Mouse (Mus musculus): ENCODE data around the gene Car9.

Gene Car9

DNA sequence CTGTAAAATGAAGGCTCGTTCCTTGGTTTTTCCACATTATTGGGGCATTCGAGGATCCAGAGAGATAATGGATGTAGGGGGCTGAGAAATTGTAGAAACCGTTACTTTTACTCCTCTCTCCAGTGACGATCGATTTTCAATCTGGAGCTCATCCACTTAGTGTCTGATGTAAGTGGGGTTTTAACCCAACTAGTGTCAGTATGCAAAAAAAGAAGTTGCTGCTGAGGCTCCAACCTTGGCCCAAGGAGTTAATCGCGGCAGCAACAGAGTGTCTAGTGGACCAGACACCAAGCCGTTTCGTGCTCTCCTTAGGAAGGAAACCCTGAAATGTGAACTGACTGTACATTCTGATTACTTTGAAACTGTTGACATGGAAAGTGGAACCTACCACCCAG is 12.9 kb upstream of the Car9 start:
- no peak for DNase-seq (ENCODE audit: low spot score in 2 of 2)

DNA sequence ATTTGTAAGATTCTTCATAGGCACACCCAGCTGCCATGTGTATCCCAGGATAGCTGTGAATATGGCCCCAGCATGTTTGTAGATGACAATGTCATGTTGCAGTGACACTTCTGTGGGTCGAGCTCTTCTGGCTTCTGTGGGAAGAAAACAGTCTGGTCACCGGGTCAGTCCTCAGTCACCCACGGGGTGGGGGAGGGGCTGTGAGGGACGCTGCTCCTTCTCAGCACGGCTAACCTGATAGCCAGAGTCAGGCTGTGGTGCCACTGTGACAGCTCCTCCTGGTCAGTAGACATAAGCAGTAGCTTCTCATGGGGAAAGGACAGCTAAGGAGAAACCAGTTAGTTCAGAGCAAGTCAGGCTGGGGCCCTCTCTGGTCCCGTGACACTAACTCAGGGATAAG is 10.2 kb upstream of the Car9 start:
- DNase-seq (ENCODE audit: low spot score in 2 of 2): no peak

DNA sequence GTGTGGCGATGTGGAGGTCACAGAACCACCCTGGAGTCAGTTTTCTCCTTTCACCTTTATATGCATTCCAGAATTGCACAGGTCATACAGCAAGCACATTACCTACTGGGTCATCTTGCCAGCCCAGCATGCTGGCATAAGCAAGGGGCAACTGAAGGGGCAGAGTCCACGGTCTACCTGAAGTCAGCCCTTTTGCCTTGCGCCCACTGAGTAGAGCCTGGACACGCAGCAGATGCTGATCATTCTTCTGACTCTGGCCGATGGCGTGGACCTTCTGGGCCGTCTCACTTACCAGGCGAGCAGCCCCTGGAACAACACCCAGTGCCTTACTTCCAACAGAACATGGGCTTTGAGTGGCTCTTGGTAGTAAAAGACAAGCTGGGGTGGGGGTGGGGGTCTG is 9.4 kb upstream of the Car9 start:
- no peak for DNase-seq (ENCODE audit: low spot score in 2 of 2)

DNA sequence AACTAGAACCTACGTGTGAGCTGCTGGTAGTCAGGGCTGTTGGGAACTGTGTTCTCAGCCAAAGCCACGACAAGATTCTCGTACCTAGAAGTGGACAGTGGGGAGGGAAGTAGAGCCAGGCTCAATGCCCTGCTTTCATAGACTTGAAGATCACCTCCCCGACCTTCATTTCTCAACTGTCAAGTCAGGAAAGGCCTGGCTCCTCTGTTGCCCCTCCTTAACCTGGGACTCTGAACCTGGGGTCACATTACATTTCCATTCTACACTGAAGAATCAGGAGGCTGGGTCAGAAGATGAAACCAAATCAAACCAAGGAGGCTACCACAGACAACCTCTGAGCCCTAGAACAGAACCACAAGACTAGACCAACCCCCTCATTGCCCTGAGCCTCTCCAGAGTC is 8.8 kb upstream of the Car9 start:
- no peak for DNase-seq (ENCODE audit: low spot score in 2 of 2)

DNA sequence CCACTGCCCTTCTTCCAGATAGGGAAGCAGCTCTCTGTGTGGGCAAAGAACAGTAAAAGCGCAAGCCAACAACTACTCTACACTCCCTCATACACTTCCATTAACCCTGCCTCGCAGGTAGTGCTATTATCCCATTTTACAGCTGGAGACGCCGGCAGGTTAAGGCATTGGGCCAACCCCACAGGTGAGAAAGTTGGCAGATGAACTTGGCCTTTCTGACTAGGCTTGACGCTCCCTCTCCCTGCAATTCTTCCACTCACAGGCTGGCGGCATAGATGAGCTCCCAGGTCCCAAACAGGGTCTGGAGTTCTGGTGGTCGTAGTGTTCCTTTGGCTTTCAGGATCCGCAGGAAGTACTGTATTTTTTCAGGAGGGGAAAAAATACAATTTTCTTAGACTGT is 7.8 kb upstream of the Car9 start:
- no peak for DNase-seq (ENCODE audit: low spot score in 2 of 2)

DNA sequence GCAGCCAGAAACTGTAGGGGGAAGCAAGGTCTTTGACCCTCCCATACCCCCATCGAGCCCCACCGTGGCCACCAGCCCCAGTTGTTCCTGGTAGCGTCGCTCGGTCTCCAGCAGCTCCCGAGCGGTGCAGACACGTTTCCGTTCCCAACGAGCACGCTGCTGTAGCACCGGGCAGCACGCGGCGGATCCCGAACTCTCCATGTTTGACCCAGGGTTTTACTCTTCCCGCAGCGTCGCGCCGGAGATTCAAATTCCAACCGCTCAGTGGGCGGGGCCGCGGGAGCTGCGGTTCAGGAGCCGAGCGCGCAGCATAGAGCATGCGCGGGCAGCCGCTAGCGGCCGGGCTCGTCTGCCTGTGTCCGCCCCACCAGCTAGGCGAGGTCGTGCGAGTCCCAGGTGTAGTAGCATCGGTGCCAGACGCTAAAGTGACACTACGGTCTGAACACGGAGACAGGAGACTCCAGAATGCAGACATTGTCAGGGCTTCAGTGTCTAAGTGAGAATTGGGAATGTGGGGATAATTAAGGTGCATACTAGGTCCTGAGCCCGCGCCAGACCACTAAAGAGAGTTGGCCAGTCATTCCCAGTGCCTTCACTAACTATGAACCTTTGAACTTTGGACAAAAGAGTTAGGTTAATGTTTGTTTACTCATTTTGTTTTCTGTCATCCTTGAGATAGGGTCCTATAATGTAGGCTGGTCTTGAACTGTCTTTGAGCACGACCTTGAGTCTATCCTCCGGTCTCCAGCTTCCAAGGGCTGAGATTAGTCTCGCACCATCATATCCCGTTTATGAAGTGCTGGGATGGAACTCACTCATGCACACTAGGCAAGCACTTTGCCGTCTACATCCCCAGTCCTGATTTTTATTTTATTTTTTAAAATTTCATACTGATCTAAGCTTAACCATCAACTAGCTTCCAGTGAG is 7.1 kb upstream of the Car9 start, which contains the start of gene Arhgef39:
Gene Arhgef39, minus strand, starts transcription at position 289 of the 927 bp plus-strand sequence.
- DNase-seq (ENCODE audit: low spot score in 2 of 2): peak; percentile 68 to 74

DNA sequence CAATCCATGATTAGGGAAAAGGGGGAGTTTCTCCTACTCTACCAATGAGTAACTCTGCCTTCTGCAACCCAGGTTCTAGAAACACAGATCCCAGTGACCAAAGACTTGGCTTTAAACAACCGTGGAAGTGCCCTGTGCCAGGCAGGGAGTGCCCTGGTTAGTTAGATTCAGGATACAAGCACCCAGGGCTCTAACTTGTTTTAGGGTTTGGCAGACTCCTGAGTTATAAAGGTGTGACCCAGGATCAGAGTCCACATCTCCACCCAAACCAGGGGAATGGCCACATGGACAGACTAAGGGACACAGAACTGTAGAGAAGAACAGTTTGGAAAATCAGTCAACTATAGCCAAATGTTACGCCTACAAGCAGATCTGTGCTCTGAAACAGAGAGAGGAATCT is 3.7 kb upstream of the Car9 start:
- no peak for DNase-seq (ENCODE audit: low spot score in 2 of 2)

DNA sequence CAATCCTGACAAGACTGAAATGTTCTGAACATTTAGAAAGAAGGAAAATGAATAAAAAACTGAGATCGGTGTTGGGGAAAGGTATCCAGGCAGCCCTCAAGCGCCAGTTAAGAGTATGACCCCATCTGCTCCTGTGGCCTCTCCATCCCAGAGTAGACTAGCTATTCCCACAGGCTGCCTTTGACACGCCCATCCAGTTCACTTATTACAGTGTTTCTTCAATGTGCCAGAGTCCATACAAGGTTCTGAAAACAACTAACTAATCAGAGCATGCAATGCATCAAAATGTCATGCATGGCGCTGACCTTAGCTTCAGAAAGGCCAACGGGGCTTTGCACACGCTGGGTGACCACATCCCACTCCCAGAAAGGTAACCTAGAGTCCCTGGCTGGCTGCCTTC is 3.3 kb upstream of the Car9 start:
- no peak for DNase-seq (ENCODE audit: low spot score in 2 of 2)

DNA sequence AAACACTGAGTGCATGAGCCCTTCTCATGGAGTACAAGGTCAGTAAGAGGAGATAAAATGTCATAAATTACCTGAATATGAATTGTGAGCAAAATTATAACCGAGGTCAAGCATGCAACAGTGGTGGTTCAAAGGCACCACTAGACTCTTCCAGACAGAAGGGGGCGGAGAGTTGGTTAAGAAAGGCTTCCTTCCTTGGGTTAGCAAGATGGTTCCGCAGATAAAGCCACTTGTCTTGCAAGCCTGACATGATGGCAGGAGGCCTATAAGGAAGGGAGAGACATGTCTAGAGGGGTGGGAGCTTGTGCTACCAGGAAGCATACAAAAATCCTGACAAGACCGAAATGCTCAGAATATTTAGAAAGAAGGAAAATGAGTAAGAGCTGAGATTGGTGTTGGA is 2.5 kb upstream of the Car9 start:
- no peak for DNase-seq (ENCODE audit: low spot score in 2 of 2)

DNA sequence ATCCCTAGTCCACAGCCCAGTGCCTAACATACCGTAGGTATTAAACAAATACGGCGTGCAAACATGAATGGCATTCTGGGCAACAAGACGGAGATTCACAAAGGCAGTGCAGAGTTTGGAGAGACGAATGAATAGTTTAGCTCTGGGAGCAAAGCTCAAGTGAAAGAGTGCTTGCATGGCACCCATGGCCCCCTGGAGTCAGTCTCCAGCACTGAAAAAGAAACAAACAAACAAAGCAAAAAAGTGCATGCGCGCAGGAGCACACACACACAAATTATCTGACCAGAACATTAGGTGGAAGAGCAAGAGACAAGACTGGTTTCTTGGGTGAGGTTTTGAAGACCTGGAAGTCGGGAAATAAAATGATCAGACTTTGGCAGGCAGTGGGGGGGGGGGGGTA is 692 bp upstream of the Car9 start:
- DNase-seq (ENCODE audit: low spot score in 2 of 2): no peak

DNA sequence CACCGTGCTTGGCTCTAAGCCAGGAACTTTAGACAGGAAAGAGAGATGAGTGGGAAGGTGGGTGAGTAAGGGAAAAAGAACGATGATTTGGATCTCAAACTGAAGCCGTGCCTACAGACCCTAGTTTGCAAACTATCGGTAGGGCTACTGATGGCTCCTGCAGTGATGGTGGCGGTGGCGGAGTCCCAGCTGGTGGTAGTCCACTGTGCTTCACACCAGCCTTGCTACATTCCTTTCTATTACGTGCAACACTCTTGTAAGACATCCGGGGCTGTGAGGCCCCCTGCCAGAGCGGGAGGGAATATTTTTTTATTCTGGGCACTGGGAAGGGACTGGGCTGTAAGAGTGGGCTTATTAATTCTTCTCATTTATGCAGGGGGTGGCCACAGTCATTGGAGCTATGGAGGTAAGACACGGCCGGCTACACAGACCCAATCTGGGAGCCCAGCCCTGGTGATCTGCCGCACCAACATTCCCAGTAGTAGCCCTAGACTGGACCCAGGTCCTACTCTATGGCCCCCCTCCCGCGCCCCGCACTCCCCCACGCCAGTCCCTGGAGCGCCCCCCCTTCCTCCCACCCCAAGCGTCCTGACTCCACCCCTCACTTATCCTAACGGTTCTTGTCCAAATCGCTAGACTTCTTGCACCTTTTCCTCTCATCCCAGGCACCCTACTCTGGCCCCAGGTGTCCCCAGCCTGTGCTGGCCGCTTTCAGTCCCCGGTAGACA is 1.3 kb downstream of the Car9 start:
- no peak for DNase-seq (ENCODE audit: low spot score in 2 of 2)

DNA sequence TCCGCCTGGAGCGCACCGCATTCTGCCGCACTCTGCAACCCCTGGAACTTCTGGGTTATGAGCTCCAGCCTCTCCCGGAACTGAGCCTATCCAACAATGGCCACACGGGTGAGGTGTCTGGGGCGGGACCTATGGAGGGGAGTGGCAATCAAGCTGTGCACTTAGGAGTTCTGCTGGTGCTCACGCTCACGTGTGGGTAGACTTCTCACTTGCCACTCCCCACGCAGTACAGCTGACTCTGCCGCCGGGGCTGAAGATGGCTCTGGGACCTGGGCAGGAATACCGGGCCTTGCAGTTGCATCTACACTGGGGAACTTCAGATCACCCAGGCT is 1.9 kb downstream of the Car9 start:
- DNase-seq (ENCODE audit: low spot score in 2 of 2): no peak

DNA sequence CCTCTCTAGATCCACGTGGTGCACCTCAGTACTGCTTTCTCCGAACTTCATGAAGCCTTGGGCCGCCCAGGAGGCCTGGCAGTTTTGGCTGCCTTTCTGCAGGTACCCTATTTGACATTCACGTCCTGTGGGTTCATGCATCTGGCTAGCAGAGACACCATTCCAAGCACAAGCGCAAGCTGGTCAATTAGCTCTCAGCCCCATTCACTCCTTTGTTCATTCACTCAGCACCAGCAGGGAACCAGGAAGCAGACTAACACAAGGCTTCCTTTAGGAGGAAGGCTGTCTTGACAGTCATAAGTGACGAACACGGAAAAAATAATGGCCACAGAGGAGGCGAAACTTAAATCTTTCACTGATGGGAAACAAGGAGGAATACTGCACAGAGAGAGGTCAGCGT is 2.3 kb downstream of the Car9 start:
- no peak for DNase-seq (ENCODE audit: low spot score in 2 of 2)

DNA sequence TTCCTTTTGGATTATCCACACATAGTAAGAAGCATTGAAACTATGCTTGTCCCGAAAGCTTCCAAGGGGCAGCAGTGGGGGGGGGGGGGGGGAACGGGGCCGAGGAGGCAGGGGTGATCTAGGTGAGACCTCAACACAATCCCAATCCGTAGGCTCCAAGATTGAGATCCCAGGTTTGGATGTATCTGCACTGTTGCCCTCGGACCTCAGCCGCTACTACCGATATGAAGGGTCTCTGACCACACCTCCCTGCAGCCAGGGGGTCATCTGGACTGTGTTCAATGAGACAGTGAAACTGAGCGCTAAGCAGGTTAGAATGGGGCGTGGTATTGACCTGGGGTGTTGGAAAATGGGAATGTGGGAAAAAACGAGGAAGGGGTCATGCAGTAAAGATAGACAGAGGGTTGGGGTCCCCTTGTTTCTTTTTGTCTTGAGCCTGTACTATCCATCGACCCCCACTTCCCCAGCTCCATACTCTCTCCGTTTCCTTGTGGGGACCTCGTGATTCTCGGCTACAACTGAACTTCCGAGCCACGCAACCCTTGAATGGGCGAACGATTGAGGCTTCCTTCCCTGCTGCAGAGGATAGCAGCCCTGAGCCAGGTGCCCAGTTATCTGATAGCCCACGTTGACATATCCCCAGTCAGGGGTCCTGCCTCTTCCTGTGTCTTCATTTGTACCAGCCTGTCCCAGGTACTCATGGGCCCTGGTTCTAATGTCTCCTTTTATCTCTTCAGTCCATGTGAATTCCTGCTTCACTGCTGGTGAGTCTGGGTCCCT is 5.1 kb downstream of the Car9 start:
- no peak for DNase-seq (ENCODE audit: low spot score in 2 of 2)

DNA sequence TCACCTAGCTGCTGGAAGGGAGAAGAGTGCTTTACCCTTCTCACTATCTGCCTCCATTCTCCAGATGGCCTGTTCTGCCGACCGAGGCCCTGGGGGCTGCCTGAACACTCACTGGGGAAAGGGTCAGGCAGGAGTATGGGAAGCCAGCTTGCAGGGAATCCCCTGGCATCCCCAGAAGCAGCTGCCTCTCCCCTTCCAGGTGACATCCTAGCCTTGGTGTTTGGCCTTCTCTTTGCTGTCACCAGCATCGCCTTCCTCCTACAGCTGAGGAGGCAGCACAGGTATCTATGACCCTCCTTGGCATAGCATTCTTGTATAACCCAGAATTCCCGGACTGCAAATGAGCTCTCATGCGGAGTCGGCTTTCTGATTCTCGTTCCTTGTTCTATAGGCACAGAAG is 5.9 kb downstream of the Car9 start:
- DNase-seq (ENCODE audit: low spot score in 2 of 2): no peak

DNA sequence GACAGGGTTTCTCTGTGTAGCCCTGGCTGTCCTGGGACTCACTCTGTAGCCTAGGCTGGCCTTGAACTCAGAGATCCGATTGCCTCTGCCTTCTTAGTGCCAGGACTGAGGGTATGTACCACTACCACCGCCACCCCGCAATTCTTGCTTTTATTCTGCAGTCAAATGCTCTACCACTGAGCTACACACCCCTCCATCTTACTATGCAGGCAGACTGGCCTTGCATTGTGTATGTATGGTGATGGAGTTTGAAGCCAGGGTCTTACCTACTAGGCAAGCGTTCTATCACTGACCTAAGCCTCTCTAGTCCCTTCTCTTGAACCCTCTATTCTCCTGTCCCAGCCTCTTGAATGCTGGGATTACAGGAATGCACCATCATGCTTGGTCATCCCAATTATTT is 6.5 kb downstream of the Car9 start:
- DNase-seq (ENCODE audit: low spot score in 2 of 2): no peak

DNA sequence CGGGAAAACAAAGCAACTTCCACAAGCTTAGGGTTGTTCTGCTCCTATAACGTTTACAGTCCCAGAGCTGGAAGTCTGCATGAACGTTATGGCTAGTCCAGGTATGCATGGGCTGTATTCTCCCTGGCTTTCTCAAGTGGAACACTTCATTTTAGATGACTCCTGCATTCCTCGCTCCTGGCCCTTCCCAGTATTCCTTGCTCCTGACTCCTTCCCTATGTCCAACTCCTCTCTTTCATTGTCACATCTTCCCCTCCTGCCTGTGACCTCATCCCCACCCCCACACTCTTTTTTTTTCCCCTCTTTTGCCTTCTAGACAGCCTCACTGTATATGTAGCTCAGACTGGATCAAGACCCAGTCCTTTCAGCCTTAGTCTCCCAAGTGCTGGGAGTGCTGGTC is 7.0 kb downstream of the Car9 start:
- no peak for DNase-seq (ENCODE audit: low spot score in 2 of 2)

DNA sequence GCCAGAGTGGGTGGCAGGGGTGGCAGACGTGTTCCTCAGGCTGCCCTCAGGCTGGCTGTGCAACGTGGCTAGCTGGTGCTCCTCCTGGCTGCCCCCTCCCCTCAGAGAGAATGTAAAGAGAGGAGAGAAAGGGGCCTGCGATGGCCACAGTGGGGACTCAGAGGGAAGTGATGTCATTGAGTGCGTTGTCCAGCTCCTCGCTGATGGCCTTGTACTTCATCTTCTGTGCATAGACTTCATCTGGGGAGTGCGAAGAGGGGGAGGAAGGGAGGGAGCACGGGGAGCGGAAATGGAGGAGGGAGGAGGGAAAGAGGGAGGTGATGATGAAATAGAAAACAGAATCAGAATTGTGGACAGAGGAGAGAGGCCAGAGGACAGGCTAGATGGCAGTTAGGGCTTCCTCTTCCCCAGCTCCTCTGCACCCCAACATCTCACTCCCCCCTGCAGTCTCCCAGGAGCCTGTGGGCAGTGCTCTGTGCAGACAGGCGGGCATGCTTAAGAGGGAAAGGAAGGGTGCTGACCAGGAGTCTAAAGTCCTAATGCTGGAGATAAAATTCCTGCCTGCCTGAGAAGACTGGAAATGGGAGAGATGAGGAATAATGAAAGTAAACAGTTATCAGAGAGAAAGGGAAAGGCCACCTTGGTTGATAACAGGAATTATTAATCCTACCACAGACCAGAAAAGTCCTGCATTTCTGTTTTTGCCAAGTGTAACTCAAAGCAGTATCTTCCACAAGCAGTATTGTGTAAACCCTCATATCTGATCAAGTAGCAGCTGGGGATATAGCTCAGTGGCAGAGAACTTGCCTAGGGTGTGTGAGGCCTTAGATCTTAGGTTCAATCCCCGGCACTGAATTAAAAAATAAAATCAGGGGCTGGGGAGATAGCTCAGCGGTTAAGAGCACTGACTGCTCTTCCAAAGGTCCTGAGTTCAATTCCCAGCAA is 9.3 kb downstream of the Car9 start:
- DNase-seq (ENCODE audit: low spot score in 2 of 2): no peak

DNA sequence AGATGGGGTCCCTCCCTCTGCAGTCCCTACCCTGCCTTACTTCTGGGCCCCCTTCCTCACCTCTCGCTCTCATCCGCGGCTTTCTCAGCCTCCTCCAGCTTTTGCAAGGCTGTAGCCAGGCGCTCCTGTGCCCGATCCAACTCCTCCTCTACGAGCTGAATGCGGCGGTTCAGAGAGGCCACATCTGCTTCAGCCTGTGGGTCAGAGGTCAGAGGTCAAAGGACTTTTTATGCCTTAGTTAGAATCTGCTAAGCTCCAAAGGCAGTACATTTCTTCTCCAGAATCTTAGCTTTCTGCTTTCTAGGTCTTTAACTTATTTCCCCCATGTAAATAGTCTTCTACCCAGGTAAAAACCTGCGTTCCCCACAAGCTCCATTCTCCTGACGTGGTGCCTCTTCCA is 12.8 kb downstream of the Car9 start:
- no peak for DNase-seq (ENCODE audit: low spot score in 2 of 2)

DNA sequence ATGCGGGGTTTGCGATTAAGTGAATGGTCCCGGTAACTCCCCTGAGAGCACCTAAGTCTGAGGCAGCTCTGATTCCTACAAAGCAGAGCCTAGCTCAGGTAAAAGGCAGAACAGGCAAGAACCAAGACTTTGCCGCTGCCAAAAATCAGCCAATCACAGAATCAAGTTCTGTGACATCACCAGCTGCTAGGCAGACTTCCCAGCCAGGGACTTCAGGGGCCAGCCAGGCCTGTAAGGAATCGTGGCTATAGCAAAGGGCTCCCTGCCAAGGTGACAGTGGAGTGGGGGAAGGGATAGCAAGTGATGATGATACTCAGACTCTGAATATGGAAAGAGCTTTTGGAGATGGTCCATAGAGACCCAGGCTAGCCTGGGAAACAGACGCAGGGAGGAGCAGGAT is 13.2 kb downstream of the Car9 start:
- peak; percentile 93 for DNase-seq (ENCODE audit: low spot score in 2 of 2)

DNA sequence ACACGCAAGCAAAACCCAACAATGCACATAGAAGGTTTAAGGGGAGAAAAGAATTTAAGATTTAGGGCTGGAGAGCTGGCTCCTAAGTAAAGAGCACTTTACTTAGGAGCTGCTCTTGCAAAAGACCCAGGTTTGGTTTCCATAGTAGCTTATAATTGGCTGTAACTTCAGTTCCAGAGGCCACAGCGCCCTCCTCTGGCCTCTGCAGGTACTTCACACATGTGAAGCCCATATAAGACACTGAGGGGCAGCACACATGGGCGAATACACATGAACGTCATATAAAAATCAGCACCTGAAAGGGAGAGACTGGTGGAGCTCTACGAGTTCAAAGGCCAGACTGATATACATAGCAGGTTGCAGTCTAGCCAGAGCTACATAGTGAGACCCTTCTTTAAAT is 21.1 kb downstream of the Car9 start:
- no peak for DNase-seq (ENCODE audit: low spot score in 2 of 2)

Measured in frontal cortex, postnatal 36 days (tissue).